Mouse (Mus musculus) hindbrain, embryonic 14.5 days (tissue): ENCODE results near the gene Olfr767. TPM values are rescaled to one million over a fixed set of nuclear protein-coding genes. Genes with fewer than 3 reads are reported as not detected.

Experiments
- ATAC-seq: fragments of 200-750 bp; cut with Nextera tagmentation; 2 replicates; pipeline ENCODE4 v1.8.0; 2017; ENCODE audit warnings: moderate number of reproducible peaks, mild to moderate bottlenecking, moderate TSS enrichment, moderate library complexity; ENCODE audit not compliant: low FRiP score
- DNase-seq: peaks from one replicate; pipeline ENCODE4 v3.0.0-alpha.2; 2015; ENCODE audit warnings: low spot score
- H3K27ac ChIP-seq: fragments of 300-500 bp; sonication (generic); 2 replicates; pipeline ENCODE4 v1.5.1; 2014; ENCODE audit warnings: mild to moderate bottlenecking, moderate library complexity
- H3K27me3 ChIP-seq: fragments of 300-500 bp; sonication (generic); 2 replicates; pipeline ENCODE4 v1.6.1; 2014; ENCODE audit warnings: mild to moderate bottlenecking, low read length, mixed read lengths; ENCODE audit not compliant: control insufficient read depth, insufficient read depth
- H3K36me3 ChIP-seq: fragments of 300-500 bp; sonication (generic); replicated peaks from 2 replicates; pipeline ENCODE4 v1.6.1; 2014; ENCODE audit not compliant: control insufficient read depth, insufficient read depth
- H3K4me1 ChIP-seq: fragments of 300-500 bp; sonication (generic); replicated peaks from 2 replicates; pipeline ENCODE4 v1.6.1; 2014; ENCODE audit warnings: antibody characterized with exemption, low read length, mixed read lengths; ENCODE audit not compliant: control insufficient read depth, insufficient read depth
- H3K4me2 ChIP-seq: fragments of 300-500 bp; sonication (generic); replicated peaks from 2 replicates; pipeline ENCODE4 v1.6.1; 2014; ENCODE audit warnings: mild to moderate bottlenecking, moderate library complexity
- H3K4me3 ChIP-seq: fragments of 300-500 bp; sonication (generic); replicated peaks from 2 replicates; pipeline ENCODE4 v1.5.1; 2014; ENCODE audit warnings: mild to moderate bottlenecking, low read length
- H3K9ac ChIP-seq: fragments of 300-500 bp; sonication (generic); 2 replicates; pipeline ENCODE4 v1.6.1; 2014
- H3K9me3 ChIP-seq: fragments of 300-500 bp; sonication (generic); 2 replicates; pipeline ENCODE4 v1.6.1; 2016; ENCODE audit warnings: low read length; ENCODE audit not compliant: control insufficient read depth
- WGBS: fragments of 180-500 bp; shearing (Covaris S2); extraction: QIAGEN DNeasy Blood & Tissue Kit; methylation state at CpG from one replicate; pipeline ENCODE4 v1.1.7; 2014; 5-methylcytosine and 5-hydroxymethylcytosine counted together
- polyA plus RNA-seq: library from polyadenylated mRNA; unstranded; fragments of >200 nt; fragmentation: Nextera tagmentation; extraction: Ambion mirVana; gene quantifications from 2 replicates; pipeline ENCODE4 v1.2.1, GENCODE M21; 2014

Gene Olfr767
- polyA plus RNA-seq, 1 experiment from 2014 or later, result not detected

GRCm38 (mm10) chr10:129026018-129026662 lies 56.6 kb downstream of the Olfr767 start:
- H3K4me2 ChIP-seq, result no peak overlapping the region
- peak; percentile 85 for ATAC-seq
- H3K4me3 ChIP-seq, result no peak overlapping the region
- H3K4me1 ChIP-seq, result no peaks in the 10 kb centered on the region
- no peaks in the 10 kb centered on the region for H3K9me3 ChIP-seq
- WGBS, result 62% methylated on average over 3 of the region's 3 CpGs
- H3K9ac ChIP-seq, result no peak overlapping the region
- H3K27me3 ChIP-seq, result no peaks in the 10 kb centered on the region
- DNase-seq, result peak; percentile 78
- H3K27ac ChIP-seq, result no peak overlapping the region
- no peaks in the 10 kb centered on the region for H3K36me3 ChIP-seq

Other genes with a start within 250 kb of the Olfr767 start
- 5.9 and 6.7 TPM in 2 replicates for gene Gdf11, start 191.2 kb downstream of the Olfr767 start, polyA plus RNA-seq
- gene Cd63, start 181.9 kb downstream of the Olfr767 start, polyA plus RNA-seq, result 215 and 239 TPM in 2 replicates
- gene Rdh5, start 160.0 kb downstream of the Olfr767 start, polyA plus RNA-seq, result 17.6 and 20.4 TPM in 2 replicates
- gene Bloc1s1, start 158.9 kb downstream of the Olfr767 start, polyA plus RNA-seq, result 228 and 269 TPM in 2 replicates
- gene Itga7, start 149.1 kb downstream of the Olfr767 start, polyA plus RNA-seq, result 6.2 and 7.2 TPM in 2 replicates
- not detected in 2 replicates for gene Mettl7b, start 121.9 kb downstream of the Olfr767 start, polyA plus RNA-seq
- gene Olfr9, start 93.5 kb downstream of the Olfr767 start, polyA plus RNA-seq, result not detected in 2 replicates
- gene Olfr763, start 72.1 kb downstream of the Olfr767 start, polyA plus RNA-seq, result not detected in 2 replicates
- not detected in 2 replicates for gene Olfr764-ps1, start 43.0 kb downstream of the Olfr767 start, polyA plus RNA-seq
- gene Olfr765, start 32.9 kb downstream of the Olfr767 start, polyA plus RNA-seq, result not detected in 2 replicates
- gene Olfr766-ps1, start 13.9 kb downstream of the Olfr767 start, polyA plus RNA-seq, result not detected in 2 replicates
- gene Olfr768, start 16.5 kb upstream of the Olfr767 start, polyA plus RNA-seq, result not detected in 2 replicates
- not detected in 2 replicates for gene Olfr769, start 35.0 kb upstream of the Olfr767 start, polyA plus RNA-seq
- gene Olfr770, start 56.1 kb upstream of the Olfr767 start, polyA plus RNA-seq, result not detected in 2 replicates
- not detected in 2 replicates for gene Olfr771, start 81.8 kb upstream of the Olfr767 start, polyA plus RNA-seq
- gene Olfr772, start 95.0 kb upstream of the Olfr767 start, polyA plus RNA-seq, result not detected in 2 replicates
- not detected in 2 replicates for gene Olfr773, start 104.5 kb upstream of the Olfr767 start, polyA plus RNA-seq
- not detected in 2 replicates for gene Olfr774, start 153.3 kb upstream of the Olfr767 start, polyA plus RNA-seq
- gene Olfr775, start 165.5 kb upstream of the Olfr767 start, polyA plus RNA-seq, result not detected in 2 replicates
- gene Olfr776, start 176.2 kb upstream of the Olfr767 start, polyA plus RNA-seq, result not detected in 2 replicates
- not detected in 2 replicates for gene Olfr777, start 188.6 kb upstream of the Olfr767 start, polyA plus RNA-seq
- not detected in 2 replicates for gene Olfr780, start 235.2 kb upstream of the Olfr767 start, polyA plus RNA-seq
- gene Olfr781, start 245.9 kb upstream of the Olfr767 start, polyA plus RNA-seq, result not detected in 2 replicates